Mouse (Mus musculus): Measurements from ENCODE around the gene Hspa5. TPM values are rescaled to one million over a fixed set of nuclear protein-coding genes. Genes with fewer than 3 reads are reported as not detected.
"Not testable (repeated sequence)": the region's sequence is repeated elsewhere in the genome, so short reads cannot be mapped to it uniquely, and the experiment has no call there.

The Hspa5 gene
- total RNA-seq (2015): 189 and 204 TPM in 2 replicates
- total RNA-seq (2017): 538 and 554 TPM in 2 replicates

DNA sequence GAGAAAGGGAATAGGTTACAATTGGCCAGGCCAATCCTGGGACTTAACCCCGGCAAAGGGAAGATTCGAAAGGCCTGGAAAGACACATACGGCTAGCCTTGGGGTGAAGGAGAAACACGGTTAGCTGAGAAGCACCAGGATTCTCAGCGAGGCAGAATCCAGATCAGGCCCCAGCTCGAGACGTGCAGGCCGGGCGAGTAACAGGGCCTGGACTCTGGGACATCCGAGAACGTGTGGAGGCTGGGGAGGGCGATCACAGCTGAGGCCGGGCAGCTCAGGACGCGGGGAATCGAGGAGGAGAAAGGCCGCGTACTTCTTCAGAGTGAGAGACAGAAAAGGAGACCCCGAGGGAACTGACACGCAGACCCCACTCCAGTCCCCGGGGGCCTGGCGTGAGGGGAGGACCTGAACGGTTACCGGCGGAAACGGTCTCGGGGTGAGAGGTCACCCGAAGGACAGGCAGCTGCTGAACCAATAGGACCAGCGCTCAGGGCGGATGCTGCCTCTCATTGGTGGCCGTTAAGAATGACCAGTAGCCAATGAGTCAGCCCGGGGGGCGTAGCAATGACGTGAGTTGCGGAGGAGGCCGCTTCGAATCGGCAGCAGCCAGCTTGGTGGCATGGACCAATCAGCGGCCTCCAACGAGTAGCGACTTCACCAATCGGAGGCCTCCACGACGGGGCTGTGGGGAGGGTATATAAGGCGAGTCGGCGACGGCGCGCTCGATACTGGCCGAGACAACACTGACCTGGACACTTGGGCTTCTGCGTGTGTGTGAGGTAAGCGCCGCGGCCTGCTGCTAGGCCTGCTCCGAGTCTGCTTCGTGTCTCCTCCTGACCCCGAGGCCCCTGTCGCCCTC lies at the start of gene Hspa5:
Gene Hspa5, plus strand, starts transcription at position 603 of the 859 bp plus-strand sequence.
- ATAC-seq (ENCODE audit: poor library complexity, severe bottlenecking): peak; percentile 88

DNA sequence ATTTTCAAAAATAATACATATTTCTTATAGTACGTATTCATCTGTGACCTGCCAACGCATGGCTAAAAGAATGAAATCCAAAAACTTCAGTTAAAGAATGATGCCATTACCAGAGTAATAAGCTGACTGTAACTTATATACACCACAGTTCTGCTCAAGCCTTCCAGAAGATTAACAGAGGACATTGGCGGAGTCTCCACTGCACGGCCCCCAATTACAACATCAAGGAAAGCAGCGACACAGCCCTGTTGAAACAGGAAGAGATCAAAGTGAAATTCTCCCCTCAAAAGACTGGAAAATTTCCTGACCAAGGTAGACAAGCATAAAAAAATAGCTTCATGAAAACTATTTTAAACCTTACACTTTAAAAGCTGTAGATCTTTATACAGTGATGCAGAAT lies 46.5 kb upstream of the Hspa5 start:
- 0 out of 2 replicates have a peak, but pooled peaks have one; percentile 52 for ATAC-seq (ENCODE audit: poor library complexity, severe bottlenecking)

DNA sequence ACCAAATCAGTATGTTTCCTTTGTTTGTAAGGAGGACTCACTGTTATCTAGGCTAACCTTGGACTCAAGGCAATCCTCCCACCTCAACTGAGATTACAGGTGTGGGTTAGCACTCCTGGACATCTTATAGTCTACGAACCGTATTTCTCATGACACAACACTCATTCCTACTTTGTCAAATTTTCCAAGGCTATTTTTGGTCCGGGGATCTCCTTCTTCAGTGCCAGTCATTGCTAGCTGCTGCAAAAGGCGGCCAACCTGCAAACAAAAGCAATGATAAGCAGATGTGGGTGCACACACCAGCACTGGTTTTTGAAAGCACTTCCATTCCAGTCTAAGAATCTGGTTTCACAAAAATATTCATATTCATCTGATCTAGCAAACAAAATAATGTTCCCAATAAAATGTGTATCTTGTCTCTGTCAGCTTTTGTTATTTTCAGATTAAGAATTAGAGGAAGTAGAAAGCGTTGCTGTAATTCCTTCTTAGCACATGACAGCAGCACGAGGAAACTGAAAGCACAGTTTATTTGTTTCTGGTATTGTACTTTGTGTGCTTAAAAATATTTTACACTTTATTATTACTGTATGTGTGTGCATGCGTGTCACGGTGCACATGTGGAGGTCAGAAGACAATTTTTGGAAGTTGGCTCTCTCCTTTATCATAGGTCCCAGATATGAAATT lies 44.6 kb upstream of the Hspa5 start:
- no peak for ATAC-seq (ENCODE audit: poor library complexity, severe bottlenecking)

DNA sequence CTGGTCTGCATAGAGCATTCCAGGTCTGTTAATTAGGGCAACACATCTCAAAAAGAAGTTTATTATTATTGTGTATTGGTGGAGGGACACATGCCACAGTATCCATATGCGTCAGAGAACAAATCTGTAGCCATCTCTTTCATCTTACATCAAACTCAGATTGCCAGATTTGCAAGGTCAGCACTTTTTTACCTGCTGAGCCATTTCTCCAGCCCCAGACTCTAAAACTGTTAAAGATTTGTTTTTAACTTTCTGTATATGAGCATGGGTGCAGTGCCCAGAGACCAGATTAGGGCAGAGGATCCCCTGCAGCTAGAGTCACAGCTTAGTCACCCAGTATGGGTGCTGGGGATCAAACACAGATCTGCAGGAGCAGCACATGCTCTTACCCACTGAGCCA lies 35.1 kb upstream of the Hspa5 start:
- ATAC-seq (ENCODE audit: poor library complexity, severe bottlenecking): no peak

DNA sequence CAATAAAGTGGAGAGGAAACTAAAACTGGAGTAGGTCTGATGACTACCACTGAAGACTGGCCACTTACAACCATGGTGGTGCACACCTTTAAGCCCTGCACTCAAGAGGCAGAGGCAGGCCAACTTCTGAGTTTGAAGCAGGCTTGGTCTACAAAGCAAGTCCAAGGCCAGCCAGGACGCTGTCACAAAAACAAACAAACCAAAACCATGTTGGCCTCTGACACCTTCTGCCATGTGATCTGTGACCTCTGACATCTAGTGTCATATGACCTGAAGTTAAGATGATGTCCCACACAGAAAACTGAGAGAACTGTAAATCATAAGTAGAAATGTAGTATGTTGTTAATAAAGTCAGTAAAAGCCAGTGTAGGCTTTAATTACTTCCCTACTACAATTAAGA lies 33.9 kb upstream of the Hspa5 start:
- ATAC-seq (ENCODE audit: poor library complexity, severe bottlenecking): no peak

DNA sequence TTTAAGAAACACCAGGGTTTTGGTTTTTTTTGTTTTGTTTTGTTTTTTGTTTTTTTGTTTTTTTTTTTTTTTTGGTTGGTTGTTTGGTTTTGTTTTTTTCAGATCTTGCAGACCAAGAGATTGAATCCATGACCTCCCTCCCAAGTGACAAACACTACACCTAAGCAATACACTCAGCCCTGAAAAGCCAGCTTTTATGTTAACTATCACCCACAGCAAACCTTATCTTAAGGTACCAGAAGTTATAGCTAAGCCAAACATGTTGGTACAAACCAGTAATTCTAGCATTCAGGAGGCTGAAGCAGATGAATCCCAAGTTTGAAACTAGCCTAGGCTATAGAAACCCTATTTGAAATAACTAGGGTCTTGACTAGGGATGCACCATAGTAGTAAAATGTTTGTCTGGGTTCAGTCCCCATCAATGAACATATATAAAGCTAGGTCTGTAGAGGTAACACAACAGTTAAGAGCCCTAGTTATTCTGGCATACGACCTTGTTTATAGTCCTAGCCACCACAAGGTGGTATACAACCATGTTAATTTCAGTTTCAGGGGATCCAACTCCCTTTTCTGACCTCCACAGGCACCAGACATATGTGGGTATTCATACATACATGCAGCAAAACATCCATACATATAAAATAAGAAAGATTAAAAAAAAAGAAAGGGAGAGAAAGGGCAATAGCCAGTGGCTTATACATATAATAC lies 31.9 kb upstream of the Hspa5 start:
- ATAC-seq (ENCODE audit: poor library complexity, severe bottlenecking): no peak

DNA sequence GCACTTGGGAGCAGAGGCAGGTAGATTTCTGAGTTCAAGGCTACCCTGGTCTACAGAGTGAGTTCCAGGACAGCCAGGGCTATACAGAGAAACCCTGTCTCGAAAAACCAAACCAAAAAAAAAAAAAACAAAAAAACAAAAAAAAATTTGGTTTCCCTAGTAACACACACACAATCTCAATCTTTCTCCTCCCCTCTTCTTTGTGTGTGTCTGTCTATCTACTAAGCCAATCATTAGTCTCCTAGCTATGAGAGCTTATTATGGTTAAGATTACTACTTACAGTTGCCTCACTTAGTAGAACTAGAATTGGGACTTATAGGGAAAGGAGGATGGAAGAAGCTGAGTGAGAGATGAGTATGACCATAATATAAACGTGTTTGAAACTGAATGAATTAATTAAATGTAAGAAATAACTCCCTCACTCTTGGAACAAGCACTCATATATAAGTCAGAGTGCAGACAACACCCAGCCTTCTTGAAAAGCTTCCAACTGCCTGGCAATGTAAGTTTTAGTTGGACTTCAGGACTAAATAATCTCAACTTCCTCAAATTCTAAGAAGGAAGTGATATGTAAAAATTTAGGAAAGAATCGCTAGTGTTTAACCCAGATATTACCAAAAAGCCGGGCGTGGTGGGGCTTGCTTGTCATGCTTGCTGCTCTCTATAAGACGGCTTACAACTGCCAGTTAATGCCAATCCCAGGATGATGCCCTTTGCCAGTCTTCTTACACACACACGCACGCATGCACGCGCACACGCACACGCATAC lies 30.2 kb upstream of the Hspa5 start:
- ATAC-seq (ENCODE audit: poor library complexity, severe bottlenecking): peak; percentile 33; the same call in 1 of the 2 replicates

DNA sequence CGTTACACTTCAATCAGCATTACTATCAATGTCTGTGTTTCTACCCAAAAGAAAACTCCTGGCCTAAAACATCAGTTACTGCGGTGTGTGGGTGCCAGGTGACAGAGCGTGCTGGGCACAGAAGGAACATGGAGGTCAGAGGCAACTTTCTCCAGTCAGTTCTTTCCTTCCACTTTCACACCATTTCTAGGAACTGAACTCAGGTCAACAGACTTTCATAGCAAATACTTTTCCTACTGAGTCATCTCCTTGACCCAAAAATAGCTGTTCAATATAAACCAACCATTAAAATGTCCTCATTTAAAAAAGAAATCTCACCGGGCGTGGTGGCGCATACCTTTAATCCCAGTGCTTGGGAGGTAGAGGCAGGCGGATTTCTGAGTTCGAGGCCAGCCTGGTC lies 29.1 kb upstream of the Hspa5 start:
- no peak for ATAC-seq (ENCODE audit: poor library complexity, severe bottlenecking)

DNA sequence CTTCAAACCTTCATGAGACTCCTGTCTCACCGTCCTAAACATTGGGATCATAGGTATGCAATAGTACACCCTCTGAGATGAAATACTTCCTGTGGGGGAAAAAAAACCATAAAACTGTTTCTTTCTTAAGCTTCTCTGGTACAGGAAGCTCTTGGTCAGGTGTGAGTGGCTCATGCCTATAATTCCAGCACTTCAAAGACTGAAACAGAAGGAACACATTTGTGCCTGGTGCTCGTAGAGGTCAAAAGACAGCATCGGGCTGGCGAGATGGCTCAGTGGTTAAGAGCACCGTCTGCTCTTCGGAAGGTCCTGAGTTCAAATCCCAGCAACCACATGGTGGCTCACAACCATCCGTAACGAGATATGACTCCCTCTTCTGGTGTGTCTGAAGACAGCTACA lies 27.3 kb upstream of the Hspa5 start:
- no peak for ATAC-seq (ENCODE audit: poor library complexity, severe bottlenecking)

DNA sequence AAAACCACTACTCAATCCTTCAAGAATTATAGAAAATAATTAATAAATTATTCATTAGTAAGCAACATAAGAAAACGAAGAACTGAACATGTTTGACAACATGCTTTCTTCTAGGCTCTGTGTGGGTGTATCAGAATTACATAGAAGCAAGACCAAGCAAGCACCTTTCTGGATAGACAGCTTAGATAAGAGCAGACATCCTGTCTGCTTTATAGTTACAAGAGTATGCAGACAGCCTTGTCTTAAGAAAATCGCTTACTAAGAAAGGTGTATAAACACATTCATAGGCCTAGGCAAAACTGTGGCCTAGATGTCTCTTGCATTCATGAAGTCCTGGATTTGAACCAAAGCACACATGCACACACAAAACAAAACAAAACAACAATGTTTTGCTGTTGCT lies 26.1 kb upstream of the Hspa5 start:
- ATAC-seq (ENCODE audit: poor library complexity, severe bottlenecking): no peak

DNA sequence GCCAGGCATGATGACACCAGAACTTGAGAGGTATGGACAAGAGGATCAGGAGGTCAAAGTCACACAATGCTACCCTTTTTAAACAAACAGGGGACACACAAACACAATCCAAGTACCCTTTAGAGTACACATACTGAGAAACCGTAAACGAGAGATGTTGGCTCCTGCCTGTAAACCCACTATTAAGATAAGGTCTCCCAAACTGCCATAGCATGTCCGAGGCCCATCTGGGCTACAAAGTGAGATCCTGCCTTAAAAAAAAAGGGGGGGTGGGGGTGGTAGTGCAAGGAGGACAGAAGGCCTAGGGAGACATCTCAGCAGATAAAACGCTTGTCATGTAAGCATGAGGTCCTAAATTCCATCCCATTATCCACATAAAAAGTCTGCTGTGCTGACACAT lies 23.3 kb upstream of the Hspa5 start:
- no peak for ATAC-seq (ENCODE audit: poor library complexity, severe bottlenecking)

DNA sequence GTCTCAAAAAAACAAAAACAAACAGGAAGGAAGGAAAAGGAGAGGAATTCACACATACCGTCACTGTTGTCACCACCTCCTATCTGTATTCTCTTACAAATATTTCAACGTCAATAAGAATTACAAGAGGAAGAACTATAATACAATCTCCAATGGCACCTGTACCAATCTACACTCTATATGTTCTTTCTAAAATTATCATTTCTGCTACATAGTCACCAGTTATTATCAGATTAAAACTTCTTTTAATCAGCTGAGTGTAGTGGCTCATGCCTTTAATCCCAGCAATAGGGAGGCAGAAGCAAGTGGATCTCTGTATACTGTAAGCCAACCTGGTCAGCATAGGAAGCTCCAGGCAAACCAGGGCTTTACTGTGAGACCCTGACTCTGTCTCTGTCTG lies 21.5 kb upstream of the Hspa5 start:
- no peak for ATAC-seq (ENCODE audit: poor library complexity, severe bottlenecking)

DNA sequence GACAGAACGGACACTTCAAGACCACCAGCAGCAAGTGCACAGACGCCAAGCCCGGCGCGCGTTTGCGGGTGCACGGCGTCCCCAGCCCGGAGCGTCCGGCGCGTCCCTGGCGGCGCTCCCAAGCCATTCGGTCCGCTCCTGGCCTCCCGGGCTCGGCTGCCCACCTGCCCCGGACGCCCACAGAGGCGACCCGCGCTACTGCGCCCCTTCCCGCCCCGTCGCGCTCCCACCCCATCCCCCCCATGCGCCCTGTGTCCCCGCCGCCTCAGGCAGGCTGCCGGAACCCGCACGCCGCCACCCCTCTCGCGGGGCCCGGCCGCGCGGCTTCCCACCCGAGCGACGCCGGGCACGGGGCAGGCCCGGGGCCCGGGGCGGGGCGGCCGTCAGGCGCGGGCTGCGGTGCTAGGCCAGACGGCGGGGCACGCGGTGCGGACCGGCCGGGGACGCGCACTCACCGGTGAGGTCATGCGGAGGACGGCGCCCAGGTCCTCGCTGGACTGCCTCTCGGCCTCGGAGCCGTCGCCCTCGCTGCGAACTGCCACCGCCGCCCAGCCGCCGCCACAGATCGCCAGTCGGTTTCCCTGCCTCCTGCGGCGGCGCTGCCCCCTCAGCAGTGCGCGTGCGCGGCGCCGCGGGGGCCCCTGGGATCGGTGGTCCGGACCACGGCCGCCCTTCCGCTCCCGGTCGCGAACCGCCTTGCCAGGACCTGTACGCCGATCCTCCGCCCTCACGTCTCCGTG lies 17.8 kb upstream of the Hspa5 start:
- peak; percentile 88 for ATAC-seq (ENCODE audit: poor library complexity, severe bottlenecking)

DNA sequence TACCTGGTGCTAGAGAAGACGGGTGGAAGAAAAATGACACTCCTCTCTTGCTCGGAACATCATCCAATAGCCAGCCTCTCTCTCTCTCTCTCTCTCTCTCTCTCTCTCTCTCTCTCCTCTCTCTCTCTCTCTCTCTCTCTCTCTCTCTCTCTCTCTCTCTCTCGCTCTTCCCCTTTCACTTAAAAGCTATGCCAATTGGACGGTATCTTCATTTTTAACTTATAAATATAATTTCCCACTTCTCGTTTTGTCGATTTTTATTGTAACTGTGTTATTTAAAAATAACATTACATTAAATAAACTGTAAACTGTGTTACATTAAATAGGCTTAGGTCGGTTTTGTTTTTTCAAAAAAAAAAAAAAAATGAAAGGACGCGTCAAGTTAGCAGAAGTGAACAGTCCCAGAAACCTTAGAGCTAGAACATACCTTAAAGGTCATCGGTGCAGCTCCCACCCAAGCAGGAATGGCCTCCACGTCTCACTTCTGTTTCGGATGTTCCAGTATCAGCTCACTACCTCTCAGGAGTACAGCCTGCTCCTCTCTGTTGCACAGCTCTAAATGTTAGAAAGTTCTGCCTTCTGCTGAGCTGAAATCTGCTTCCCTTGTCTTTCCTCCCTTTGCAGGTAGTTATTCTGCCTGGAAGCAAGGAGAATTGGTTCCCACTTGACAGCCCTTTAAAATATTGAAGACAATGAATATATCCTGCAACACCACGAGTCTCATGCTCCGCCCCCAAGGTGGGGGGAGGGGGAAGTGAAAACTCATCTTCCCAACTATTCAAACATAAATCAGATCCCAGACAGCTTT lies 17.0 kb upstream of the Hspa5 start, which contains the start of gene Gapvd1:
Gene Gapvd1, minus strand, starts transcription at position 682 of the 808 bp plus-strand sequence.
- peak; percentile 28; the same call in 1 of the 2 replicates for ATAC-seq (ENCODE audit: poor library complexity, severe bottlenecking)

DNA sequence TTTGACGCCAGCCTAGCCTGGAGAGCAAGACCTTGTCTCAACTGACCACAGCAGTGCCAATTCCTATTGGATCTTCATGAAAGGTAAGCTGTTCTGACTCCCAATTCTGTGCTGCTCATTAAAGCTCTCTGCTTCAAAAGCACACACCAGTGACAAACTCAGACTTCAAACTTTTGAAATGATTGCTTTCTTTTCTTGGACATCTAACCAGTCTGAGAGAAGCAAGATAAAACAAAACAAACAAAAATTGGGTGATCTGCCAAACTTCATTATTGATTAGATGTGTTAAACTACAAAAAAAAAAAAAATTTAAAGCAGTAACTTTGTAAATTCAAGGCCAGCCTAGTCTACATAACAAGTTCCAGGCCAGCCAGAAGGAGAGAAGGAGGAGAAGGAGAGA lies 14.4 kb upstream of the Hspa5 start:
- no peak for ATAC-seq (ENCODE audit: poor library complexity, severe bottlenecking)

DNA sequence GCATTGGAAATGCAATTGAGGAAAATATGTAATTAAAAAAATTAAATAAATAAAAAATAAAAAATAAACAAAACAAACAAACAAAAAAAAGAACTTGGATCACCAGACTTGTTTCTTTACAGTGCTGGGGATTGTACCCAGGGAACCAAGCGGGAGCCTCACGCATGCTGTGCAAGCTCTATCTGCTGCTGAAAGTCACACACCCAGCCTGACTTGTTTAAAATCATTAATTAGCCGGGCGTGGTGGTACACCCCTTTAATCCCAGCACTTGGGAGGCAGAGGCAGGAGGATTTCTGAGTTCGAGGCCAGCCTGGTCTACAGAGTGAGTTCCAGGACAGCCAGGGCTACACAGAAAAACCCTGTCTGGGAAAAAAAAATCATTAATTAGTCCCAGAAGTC lies 10.5 kb upstream of the Hspa5 start:
- ATAC-seq (ENCODE audit: poor library complexity, severe bottlenecking): not testable (repeated sequence)

DNA sequence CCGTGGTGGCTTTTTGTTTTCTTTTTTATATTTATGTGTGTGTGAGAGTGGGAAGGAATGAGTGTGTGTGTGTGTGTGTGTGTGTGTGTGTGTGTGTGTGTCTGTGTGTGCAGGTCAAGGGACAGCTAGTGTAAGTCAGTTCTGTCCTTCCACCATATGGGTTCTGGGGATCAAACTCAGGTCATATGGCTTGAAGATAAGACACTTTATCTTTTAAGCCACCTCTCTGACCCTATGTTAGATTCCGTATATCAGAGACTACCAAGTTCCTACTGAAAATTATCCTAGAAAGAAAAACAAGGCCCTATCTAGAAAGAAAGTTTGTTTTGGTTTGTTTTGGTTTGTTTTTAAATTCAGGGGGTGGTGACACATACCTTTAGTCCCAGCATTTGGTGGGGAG lies 9.6 kb upstream of the Hspa5 start:
- no peak for ATAC-seq (ENCODE audit: poor library complexity, severe bottlenecking)

DNA sequence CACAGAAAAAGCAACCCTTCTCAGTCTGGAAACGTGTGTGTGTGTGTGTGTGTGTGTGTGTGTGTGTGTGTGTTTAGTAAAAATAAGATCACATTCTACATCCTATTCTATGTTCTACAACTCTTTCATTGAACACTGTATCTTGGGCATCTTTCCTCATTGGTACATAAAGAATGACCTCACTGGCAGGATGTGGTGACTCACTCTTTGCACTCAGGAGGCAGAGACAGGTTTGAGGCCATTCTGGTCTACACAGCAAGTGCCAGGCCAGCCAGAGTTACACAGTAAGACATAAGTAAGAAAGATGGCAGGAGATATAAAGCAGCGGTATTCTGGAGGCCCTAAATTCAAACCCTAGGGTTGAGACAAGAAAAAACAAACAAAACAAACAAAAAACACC lies 8.9 kb upstream of the Hspa5 start:
- no peak for ATAC-seq (ENCODE audit: poor library complexity, severe bottlenecking)

DNA sequence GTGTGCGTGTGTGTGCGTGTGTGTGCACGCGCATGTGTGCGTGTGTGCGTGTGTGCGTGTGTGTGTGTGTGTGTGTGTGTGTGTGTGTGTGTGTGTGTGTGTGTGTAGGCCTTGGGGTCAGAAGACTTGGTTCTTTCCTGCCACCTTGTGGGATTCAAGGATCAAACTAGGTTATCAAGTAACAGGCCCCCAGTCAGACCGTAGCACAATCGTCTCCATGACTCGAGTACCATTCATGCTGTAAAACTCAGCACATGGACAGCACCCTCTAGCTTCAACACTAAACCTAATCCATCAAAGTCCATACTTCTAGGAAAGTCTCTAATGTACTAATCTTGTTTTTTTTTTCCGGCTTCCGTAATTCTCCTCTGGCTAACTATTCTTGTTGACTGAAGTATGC lies 7.0 kb upstream of the Hspa5 start:
- ATAC-seq (ENCODE audit: poor library complexity, severe bottlenecking): no peak

Data from megakaryocyte, adult 5-6 weeks (primary cell).